Mouse (Mus musculus): ENCODE measurements around the gene Usp8. TPM values are rescaled to one million over a fixed set of nuclear protein-coding genes. Genes with fewer than 3 reads are reported as not detected.
A peak's percentile ranks its signal among the peaks of the same experiment; 100 is the strongest.

Usp8 gene
- 10 to 100 TPM; 16.2 to 18.0 TPM for total RNA-seq (2021)
- long read RNA-seq, experiment 1, full-length matches to known transcripts = 11 of 18 reads
- long read RNA-seq, experiment 1, partial matches to known transcripts = 6 of 18 reads
- long read RNA-seq, experiment 1, other reads (novel, unspliced or antisense) = 1 of 18 reads
- long read RNA-seq, experiment 2, full-length matches to known transcripts = 11 of 12 reads
- long read RNA-seq, experiment 2, partial matches to known transcripts = 1 of 12 reads
- long read RNA-seq, experiment 2, other reads (novel, unspliced or antisense) = 0 of 12 reads

DNA sequence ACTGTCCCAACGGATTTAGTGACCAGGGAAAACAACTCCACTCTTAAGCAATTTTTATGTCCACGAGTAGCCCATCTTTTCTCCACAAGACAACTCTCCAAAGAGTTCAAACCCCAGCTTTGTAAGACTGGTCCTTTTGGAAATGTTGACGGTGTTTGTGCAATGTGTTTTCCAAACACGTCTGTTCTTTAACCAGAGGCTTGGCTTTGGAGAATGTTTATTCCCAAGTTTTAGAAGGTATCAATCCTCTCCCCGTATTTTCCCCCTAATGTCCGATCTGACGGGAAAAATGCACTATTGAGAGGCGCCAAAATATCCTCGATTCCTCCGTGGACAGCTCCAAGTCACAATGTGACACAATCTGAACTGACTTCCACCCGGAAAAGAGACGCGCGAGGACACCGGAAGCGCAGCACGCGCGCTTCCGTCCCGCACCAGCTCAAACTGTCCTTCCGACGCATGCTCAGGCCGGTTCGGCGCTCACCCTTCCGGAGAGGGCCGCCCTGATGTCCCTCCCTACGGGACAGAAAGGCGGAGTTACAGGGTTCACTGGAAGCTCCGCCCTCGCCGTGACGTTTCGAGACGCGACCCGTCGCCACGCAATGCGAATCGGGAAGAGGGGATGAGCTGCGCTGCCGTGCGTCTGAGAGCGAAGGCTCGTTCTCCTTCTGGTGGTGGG, at the start of gene Usp8:
Gene Usp8, plus strand, starts transcription at position 570 of the 679 bp plus-strand sequence.
- peak; percentile 98 for DNase-seq
- intact Hi-C loops (cut with DNase I; ENCODE audit: low total_unique reads) = no loop called here

DNA sequence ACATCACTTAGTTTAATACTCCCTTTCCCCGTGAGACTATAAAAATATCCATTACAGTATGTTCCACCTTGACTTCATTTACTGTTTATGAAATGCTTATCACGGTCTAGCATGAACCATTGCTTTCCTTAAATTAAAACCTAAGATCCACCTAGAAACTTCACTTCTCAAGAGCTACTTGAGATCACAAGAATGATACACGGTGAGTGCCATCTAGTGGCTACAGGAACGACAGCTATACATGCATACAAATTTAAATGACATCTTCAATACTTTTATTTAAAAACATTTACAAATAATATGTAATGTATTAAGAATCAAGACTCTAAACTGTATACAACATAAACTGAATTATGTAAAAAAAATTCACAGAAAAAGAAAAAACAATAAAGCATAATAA, 43.6 kb upstream of the Usp8 start:
- DNase-seq = no peak
- intact Hi-C loops (cut with DNase I; ENCODE audit: low total_unique reads) = loop anchor here (10.0 kb wide), 1 partner anchor 69 kb away; no protein-coding TSS in a partner anchor

DNA sequence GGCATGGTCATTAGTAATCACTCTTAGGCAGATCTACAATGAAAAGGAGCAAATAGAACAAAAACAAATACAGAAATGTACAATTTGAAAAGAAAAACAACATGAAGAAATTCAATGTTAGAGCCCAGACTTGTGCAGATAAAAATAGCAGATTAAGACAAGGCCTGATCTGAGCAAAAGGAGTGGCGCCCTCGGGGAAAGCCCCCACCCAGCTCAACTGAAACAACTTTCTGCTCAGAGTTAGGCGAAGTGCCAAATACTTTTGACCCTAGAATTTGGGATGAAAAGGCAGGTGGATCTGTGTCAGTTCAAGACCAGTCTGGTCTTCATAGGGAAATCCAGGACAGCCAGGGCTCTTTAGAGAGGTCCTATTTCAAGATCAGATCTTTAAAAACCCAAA, 41.1 kb upstream of the Usp8 start:
- intact Hi-C loops (cut with DNase I; ENCODE audit: low total_unique reads) = loop anchor here (10.0 kb wide), 1 partner anchor 71 kb away; no protein-coding TSS in a partner anchor
- DNase-seq = no peak

- DNase-seq = no peak
- intact Hi-C loops (cut with DNase I; ENCODE audit: low total_unique reads) = loop anchor here (10.0 kb wide), 1 partner anchor 74 kb away; no protein-coding TSS in a partner anchor
These were observed 38.4 kb upstream of the Usp8 start for GRCm38 (mm10) chr2:126668621-126669252.

DNA sequence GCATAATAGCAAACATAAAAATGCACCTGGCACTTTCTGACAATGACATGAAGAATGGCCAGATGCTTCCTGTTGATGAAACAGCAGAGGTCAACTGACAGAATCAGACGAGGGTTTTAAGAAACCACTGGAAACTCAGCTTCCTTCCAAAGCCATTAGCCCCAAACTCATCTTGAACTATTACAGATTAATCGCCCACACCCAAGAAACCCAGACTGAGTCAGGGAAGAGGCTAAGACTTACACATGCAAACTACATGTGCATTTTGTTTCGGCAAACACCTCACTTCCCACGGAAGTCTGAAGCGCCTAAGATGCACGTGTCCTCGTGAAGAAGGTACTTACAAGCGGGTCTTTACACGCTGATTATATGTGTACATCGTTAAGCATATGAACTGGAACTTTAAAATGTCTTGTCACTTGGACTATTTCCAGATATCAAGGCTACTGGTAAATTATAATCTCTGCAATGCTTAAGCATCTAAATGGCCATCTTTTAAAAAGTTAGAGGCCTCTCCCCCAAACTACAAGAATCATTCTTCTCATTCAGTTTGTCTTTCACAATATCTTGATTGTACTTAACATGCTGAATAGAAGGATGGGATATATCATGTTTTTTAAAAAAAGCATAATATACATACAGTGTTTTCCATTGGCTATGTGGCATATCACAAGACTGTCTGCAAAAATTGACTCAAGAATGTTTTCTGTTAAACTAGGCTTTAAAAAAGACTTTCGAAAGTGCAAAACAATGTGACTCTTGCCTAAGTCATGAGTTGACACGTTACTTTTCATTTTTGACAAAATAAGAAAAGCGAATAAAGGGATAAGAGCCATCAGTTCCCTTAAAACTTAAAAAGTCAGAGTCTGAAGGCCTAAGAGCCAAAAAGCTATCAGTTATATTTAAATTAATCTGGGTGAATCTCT, 33.5 kb upstream of the Usp8 start:
- DNase-seq = no peak
- intact Hi-C loops (cut with DNase I; ENCODE audit: low total_unique reads) = no loop called here

DNA sequence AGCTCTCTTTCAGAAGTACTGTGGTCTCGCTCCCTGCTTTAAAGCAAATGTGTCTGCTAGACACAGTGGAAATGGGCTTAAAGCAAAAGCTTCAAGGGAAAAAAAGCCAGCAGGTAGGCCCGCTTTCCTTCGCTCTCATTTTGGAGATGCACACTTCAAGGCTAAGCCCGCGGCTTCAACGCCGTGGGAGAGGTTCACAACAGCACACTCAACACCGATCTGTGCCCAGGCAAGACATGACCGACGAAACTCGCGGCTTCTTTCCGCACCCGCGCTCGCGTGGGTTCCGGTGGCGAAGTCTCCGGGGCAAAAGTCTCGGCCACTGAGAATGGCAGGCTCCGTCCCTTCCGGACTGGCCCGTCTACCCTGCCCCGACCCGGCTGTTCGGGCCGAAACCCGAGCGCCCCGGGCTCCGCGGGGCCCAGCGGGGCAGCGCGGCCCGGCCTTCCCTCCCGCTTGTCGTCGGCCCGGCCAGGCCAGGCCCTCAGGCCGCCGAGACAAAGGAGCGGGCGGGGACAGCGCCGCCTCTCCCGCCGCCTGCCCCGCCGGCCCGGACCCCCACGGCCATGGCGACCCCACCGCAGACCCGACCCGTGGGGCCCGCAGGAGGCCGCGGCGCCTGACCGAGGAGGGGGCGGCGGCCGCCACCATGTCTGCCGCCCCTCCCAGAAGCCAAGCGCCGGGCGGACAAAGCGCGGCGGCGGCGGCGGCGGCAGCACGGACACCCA, 32.5 kb upstream of the Usp8 start:
- DNase-seq = peak; percentile 32
- intact Hi-C loops (cut with DNase I; ENCODE audit: low total_unique reads) = no loop called here

- intact Hi-C loops (cut with DNase I; ENCODE audit: low total_unique reads) = no loop called here
These were observed 31.7 kb upstream of the Usp8 start for GRCm38 (mm10) chr2:126675169-126676121.

GRCm38 (mm10) chr2:126676122-126676515, 31.0 kb upstream of the Usp8 start, which contains the start of gene Gabpb1:
Gabpb1 (minus strand) TSS chr2:126676337.
- intact Hi-C loops (cut with DNase I; ENCODE audit: low total_unique reads) = no loop called here
- DNase-seq = no peak

More at GRCm38 (mm10) chr2:126675169-126676121, 31.7 kb upstream of the Usp8 start:
- DNase-seq = peak; percentile 87

DNA sequence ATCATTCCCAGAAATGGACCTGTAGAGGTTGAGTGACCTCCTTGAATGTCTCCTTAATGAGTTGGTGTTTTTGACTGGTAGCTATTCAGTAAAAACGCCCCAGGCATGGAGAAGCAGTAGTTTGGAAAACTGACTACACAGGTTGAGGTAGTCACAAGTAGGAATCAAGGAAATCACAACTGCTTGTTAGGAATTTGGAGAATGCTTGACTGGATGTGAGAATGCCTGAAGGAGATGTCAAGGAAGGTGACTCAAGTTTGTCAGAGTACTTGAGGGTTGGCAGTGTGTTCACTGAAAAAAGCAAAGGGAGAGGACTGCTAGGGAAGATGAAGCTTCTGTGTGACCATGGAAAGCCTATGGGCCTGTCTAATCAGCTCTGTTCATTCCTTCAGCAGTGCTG, 29.8 kb upstream of the Usp8 start:
- intact Hi-C loops (cut with DNase I; ENCODE audit: low total_unique reads) = no loop called here
- no peak for DNase-seq

DNA sequence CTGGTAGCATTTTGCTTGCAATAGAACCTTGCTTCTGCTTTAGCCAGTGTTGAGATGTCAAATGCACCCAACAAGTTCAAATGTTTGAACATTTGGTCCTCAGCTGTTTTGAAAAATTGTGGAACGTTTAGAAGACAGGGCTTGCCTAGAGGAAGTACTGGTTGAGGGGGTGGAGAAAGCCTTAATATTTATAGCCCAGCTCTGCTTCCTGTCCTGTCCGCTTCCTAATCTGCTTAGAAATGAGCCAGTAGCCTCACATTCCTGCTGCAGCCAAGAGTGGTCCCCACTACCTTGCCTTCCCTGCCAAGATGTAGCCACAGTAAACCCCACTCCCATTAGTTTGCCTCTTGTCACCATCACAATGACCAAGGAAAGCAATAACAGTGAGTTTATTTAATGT, 24.8 kb upstream of the Usp8 start:
- no peak for DNase-seq
- intact Hi-C loops (cut with DNase I; ENCODE audit: low total_unique reads) = no loop called here

- no peak for DNase-seq
- intact Hi-C loops (cut with DNase I; ENCODE audit: low total_unique reads) = no loop called here
These were observed 24.2 kb upstream of the Usp8 start for GRCm38 (mm10) chr2:126682937-126683336.

DNA sequence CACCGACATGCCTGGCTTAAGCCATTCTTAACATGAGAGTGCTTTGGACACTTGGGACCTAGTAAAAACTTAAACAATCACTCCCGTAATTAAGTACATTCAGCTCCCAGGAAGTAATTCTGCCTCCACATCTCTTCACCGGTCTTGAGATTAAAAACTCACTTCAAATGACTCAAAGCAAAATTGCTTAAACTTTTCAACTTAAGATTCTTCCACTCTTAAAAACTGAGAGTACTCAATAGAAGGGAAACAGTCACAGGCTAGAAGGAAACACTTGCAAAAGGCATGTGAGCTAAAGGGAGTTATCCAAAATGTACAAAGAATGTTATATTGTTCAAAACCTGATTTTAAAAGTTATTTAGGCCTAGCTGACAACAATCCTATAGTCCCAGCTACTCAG, 15.8 kb upstream of the Usp8 start:
- no peak for DNase-seq
- intact Hi-C loops (cut with DNase I; ENCODE audit: low total_unique reads) = no loop called here

- no peak for DNase-seq
- intact Hi-C loops (cut with DNase I; ENCODE audit: low total_unique reads) = no loop called here
These were observed 11.8 kb upstream of the Usp8 start for GRCm38 (mm10) chr2:126695285-126695684.

GRCm38 (mm10) chr2:126707438-126707779, 281 bp downstream of the Usp8 start:
- DNase-seq = no peak
- intact Hi-C loops (cut with DNase I; ENCODE audit: low total_unique reads) = no loop called here

DNA sequence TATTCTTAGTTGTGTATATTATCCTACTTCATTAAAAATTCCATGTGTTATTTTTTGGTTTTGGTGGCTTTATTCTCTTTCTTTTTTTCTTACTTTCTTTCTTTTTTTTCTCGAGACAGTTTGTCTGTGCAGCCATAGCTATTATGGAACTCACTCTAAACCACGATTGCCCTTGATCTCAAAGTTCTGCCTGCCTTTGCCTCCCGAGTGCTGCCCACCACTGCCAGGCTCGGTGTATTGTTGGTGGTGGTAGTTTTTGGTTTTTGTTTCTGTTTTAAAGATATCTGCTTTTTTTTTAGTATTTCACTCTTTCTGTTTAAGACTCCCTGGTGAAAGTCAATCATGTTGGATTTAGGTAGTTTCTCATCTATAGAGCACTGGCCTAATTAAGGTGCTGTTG, 1.2 kb downstream of the Usp8 start:
- intact Hi-C loops (cut with DNase I; ENCODE audit: low total_unique reads) = no loop called here
- no peak for DNase-seq

- no peak for DNase-seq
- intact Hi-C loops (cut with DNase I; ENCODE audit: low total_unique reads) = no loop called here
These were observed 5.4 kb downstream of the Usp8 start for GRCm38 (mm10) chr2:126712526-126712925.

GRCm38 (mm10) chr2:126712950-126713349, 5.8 kb downstream of the Usp8 start:
- intact Hi-C loops (cut with DNase I; ENCODE audit: low total_unique reads) = no loop called here
- DNase-seq = no peak

DNA sequence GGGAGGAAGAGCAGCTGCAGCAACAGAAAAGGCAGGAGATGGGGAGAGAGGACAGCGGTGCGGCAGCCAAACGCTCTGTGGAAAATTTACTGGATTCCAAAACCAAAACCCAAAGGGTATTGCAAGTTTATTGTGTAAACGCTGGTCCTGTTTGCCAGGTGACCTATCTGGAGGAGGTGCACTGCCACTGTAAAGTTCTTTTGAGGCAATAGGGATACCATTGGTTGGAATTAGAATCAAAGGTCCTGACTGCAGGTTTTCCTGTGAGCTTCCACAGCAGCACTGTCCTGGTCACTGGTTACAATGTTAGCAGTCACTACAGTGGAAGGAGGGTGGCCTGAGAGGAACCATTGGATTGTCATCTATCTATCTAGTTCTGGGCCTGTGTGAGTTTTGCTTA, 22.1 kb downstream of the Usp8 start:
- intact Hi-C loops (cut with DNase I; ENCODE audit: low total_unique reads) = no loop called here
- DNase-seq = no peak
